In genomic region chr8:71437041-71437440, GRCm38 (mm10) we compare ENCODE assay signal across 17 mouse cellular contexts. TPM values are rescaled to one million over a fixed set of nuclear protein-coding genes. Genes with fewer than 3 reads are reported as not detected.
"Had no signal": no experiment of that assay in that cellular context is flagged by ENCODE, and none has a peak within 500 bp of the region (broad histone marks: within the 10 kb centered on the region; RNA-seq: fewer than 3 reads in every experiment).

No protein-coding gene starts in this region.

- H3K4me1 ChIP-seq: neural tube, embryonic 13.5 days; neural tube, embryonic 15.5 days; stomach, embryonic 15.5 days had no signal

- H3K9me3 ChIP-seq: neural tube, embryonic 15.5 days; stomach, embryonic 15.5 days had no signal

- H3K9ac ChIP-seq: neural tube, embryonic 13.5 days; neural tube, embryonic 15.5 days; stomach, embryonic 15.5 days had no signal

- DNase-seq: retina, postnatal 1 day; right cerebral cortex, adult 18-20 months; right cerebral cortex, postnatal 14 days; right cerebral cortex, postnatal 25 days; right cerebral cortex, postnatal 4 days; spleen, adult 18-20 months; thymus, adult 18-20 months; thymus, adult 2 months; thymus, postnatal 14 days; thymus, postnatal 25 days; thymus, postnatal 36 days; thymus, postnatal 4 days had no signal

- H3K4me2 ChIP-seq: neural tube, embryonic 13.5 days; neural tube, embryonic 15.5 days; stomach, embryonic 15.5 days had no signal

- H3K4me3 ChIP-seq: neural tube, embryonic 13.5 days; neural tube, embryonic 15.5 days; stomach, embryonic 15.5 days had no signal

- H3K27ac ChIP-seq: neural tube, embryonic 13.5 days; neural tube, embryonic 15.5 days; stomach, embryonic 15.5 days; stomach, postnatal 0 days had no signal

- H3K36me3 ChIP-seq: neural tube, embryonic 13.5 days; neural tube, embryonic 15.5 days; stomach, embryonic 15.5 days had no signal

RNA-seq across cellular contexts. Expression of gene Ankle1, which starts 31.2 kb away (rescaled TPM):
- total RNA-seq: neutrophil, adult 5-6 weeks had no signal
